ENCODE assay signal across 10 mouse cellular contexts in the genomic region with DNA sequence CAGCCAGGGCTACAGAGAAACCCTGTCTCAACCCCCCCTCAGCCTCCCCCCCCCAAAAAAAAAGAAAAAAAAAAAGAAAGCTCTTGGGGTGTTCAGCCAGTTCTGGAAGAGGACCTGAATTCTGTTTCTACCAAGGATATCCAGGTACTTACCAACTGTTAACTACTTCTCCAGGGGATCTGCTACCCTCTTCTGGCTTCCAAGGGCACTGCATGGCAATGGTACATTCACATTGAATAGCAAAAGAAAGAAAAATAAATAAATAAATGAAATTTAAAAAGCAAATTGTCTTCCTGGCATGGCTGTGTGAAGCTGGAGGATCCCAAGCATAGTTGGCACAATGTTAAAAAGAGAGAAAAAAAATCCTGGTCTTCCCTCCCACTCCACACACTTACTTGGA. TPM values are rescaled to one million over a fixed set of nuclear protein-coding genes. Genes with fewer than 3 reads are reported as not detected.
A peak's percentile ranks its signal among the peaks of the same experiment; 100 is the strongest.
DNase-seq lines count a peak whose midpoint lies in the region; ATAC-seq and TF ChIP-seq lines count a peak whose summit lies in the region.
"Had no signal": no experiment of that assay in that cellular context is flagged by ENCODE, and none has a peak within 500 bp of the region (broad histone marks: within the 10 kb centered on the region; RNA-seq: fewer than 3 reads in every experiment).

No protein-coding gene starts in this region.

- H3K4me1 ChIP-seq in forebrain, postnatal 0 days (ENCODE audit: insufficient read depth) = no peaks in the 10 kb centered on the region
- peaks cover 18% of the 10 kb centered on the region for H3K4me1 ChIP-seq in forebrain, embryonic 10.5 days

- peak; percentile 75 for TF ChIP-seq CTCF in forebrain, postnatal 0 days (IDR thresholded peaks at IDR 0.05; ENCODE audit: low read depth)

- H3K27me3 ChIP-seq in forebrain, postnatal 0 days (ENCODE audit: insufficient read depth, low read length) = no peaks in the 10 kb centered on the region
- H3K27me3 ChIP-seq in forebrain, embryonic 10.5 days (ENCODE audit: poor library complexity, severe bottlenecking) = peaks cover 3% of the 10 kb centered on the region; the same call in 1 of the 2 replicates

- peak; percentile 79 for DNase-seq in forebrain, postnatal 0 days
- DNase-seq in forebrain, embryonic 10.5 days (ENCODE audit: extremely low spot score, low spot score) = no peak
- peak; percentile 29 to 39 for DNase-seq in urinary bladder, adult 18-20 months (ENCODE audit: low spot score in 2 of 2)
- DNase-seq in urinary bladder, postnatal 4 days (ENCODE audit: low spot score in 2 of 2) = no peak
- peak; percentile 76 for DNase-seq in embryo, embryonic 10.5 days (ENCODE audit: low spot score)
- DNase-seq in kidney, postnatal 4 days = peak; percentile 84 to 85
- DNase-seq in lung, postnatal 14 days = peak; percentile 76

- H3K36me3 ChIP-seq in forebrain, postnatal 0 days (ENCODE audit: insufficient read depth) = no peaks in the 10 kb centered on the region
- no peaks in the 10 kb centered on the region for H3K36me3 ChIP-seq in forebrain, embryonic 10.5 days (replicated peaks)
- H3K36me3 ChIP-seq: G1E; midbrain, embryonic 12.5 days had no signal

- no peak overlapping the region for H3K9ac ChIP-seq in forebrain, postnatal 0 days
- H3K9ac ChIP-seq: midbrain, embryonic 12.5 days had no signal

- H3K4me3 ChIP-seq in forebrain, postnatal 0 days (ENCODE audit: low read depth, low read length) = no peak overlapping the region
- H3K4me3 ChIP-seq in forebrain, embryonic 10.5 days = no peak overlapping the region
- H3K4me3 ChIP-seq: midbrain, embryonic 12.5 days had no signal

- peak; percentile 28; the same call in 1 of the 2 replicates for ATAC-seq in forebrain, postnatal 0 days
- no peak for ATAC-seq in erythroblast, adult 5-6 weeks (replicated peaks; ENCODE audit: low FRiP score, poor library complexity, severe bottlenecking)

- no peak overlapping the region for H3K27ac ChIP-seq in forebrain, postnatal 0 days (ENCODE audit: low read depth, low read length)
- no peak overlapping the region for H3K27ac ChIP-seq in forebrain, embryonic 10.5 days
- H3K27ac ChIP-seq: midbrain, embryonic 12.5 days had no signal

- no peaks in the 10 kb centered on the region for H3K9me3 ChIP-seq in forebrain, postnatal 0 days (ENCODE audit: low read length)
- H3K9me3 ChIP-seq in forebrain, embryonic 10.5 days = no peaks in the 10 kb centered on the region
- H3K9me3 ChIP-seq: G1E; midbrain, embryonic 12.5 days had no signal

- no peak overlapping the region for H3K4me2 ChIP-seq in forebrain, postnatal 0 days (ENCODE audit: low read depth)
- H3K4me2 ChIP-seq: midbrain, embryonic 12.5 days had no signal

RNA-seq across cellular contexts. Expression of a gene that starts 4.3 kb away (rescaled TPM):
- total RNA-seq in forebrain, postnatal 0 days (2014; rRNA removed) = 17.2 and 18.7 TPM in 2 replicates
- polyA plus RNA-seq in forebrain, postnatal 0 days (2015; fragmentation: Nextera tagmentation; extraction: Ambion mirVana) = 4.9 and 8.6 TPM in 2 replicates
- 28.8 and 28.9 TPM in 2 replicates for polyA plus RNA-seq in forebrain, embryonic 10.5 days (2016; fragmentation: Nextera tagmentation; extraction: Ambion mirVana)
- 2.7 and 4.0 TPM in 2 replicates for total RNA-seq in erythroblast, adult 5-6 weeks (2015; ENCODE audit: low replicate concordance)
- total RNA-seq in erythroblast, adult 5-6 weeks (2017; ENCODE audit: low replicate concordance) = 8.5 and 11.7 TPM in 2 replicates

RNA-seq across cellular contexts. Expression of a gene that starts 6.8 kb away (rescaled TPM):
- 3.9 TPM in 2 replicates for total RNA-seq in forebrain, postnatal 0 days (2014; rRNA removed)
- 3.7 and 3.8 TPM in 2 replicates for polyA plus RNA-seq in forebrain, postnatal 0 days (2015; fragmentation: Nextera tagmentation; extraction: Ambion mirVana)
- polyA plus RNA-seq in forebrain, embryonic 10.5 days (2016; fragmentation: Nextera tagmentation; extraction: Ambion mirVana) = 0.27 and 0.88 TPM in 2 replicates
- total RNA-seq in erythroblast, adult 5-6 weeks (2015; ENCODE audit: low replicate concordance) = not detected in 2 replicates
- not detected in 2 replicates for total RNA-seq in erythroblast, adult 5-6 weeks (2017; ENCODE audit: low replicate concordance)
- polyA plus RNA-seq: G1E had no signal

RNA-seq across cellular contexts. Expression of a gene that starts 11.5 kb away (rescaled TPM):
- not detected in 2 replicates for total RNA-seq in forebrain, postnatal 0 days (2014; rRNA removed)
- not detected in 2 replicates for polyA plus RNA-seq in forebrain, postnatal 0 days (2015; fragmentation: Nextera tagmentation; extraction: Ambion mirVana)
- not detected in 2 replicates for polyA plus RNA-seq in forebrain, embryonic 10.5 days (2016; fragmentation: Nextera tagmentation; extraction: Ambion mirVana)
- total RNA-seq in erythroblast, adult 5-6 weeks (2015; ENCODE audit: low replicate concordance) = not detected in 2 replicates
- total RNA-seq in erythroblast, adult 5-6 weeks (2017; ENCODE audit: low replicate concordance) = not detected in 2 replicates
- polyA plus RNA-seq: midbrain, embryonic 12.5 days had no signal

RNA-seq across cellular contexts. Expression of a gene that starts 21.9 kb away (rescaled TPM):
- 43.5 and 67.7 TPM in 2 replicates for total RNA-seq in forebrain, postnatal 0 days (2014; rRNA removed)
- polyA plus RNA-seq in forebrain, postnatal 0 days (2015; fragmentation: Nextera tagmentation; extraction: Ambion mirVana) = 55.9 and 63.0 TPM in 2 replicates
- polyA plus RNA-seq in forebrain, embryonic 10.5 days (2016; fragmentation: Nextera tagmentation; extraction: Ambion mirVana) = 78.4 and 82.2 TPM in 2 replicates
- total RNA-seq in erythroblast, adult 5-6 weeks (2015; ENCODE audit: low replicate concordance) = 6.7 and 7.9 TPM in 2 replicates
- 4.3 and 8.2 TPM in 2 replicates for total RNA-seq in erythroblast, adult 5-6 weeks (2017; ENCODE audit: low replicate concordance)

RNA-seq across cellular contexts. Expression of a gene that starts 55.8 kb away (rescaled TPM):
- 1.0 and 1.1 TPM in 2 replicates for total RNA-seq in forebrain, postnatal 0 days (2014; rRNA removed)
- 0.57 and 1.1 TPM in 2 replicates for polyA plus RNA-seq in forebrain, postnatal 0 days (2015; fragmentation: Nextera tagmentation; extraction: Ambion mirVana)
- 1.4 and 2.1 TPM in 2 replicates for polyA plus RNA-seq in forebrain, embryonic 10.5 days (2016; fragmentation: Nextera tagmentation; extraction: Ambion mirVana)
- total RNA-seq in erythroblast, adult 5-6 weeks (2015; ENCODE audit: low replicate concordance) = not detected in 2 replicates
- total RNA-seq in erythroblast, adult 5-6 weeks (2017; ENCODE audit: low replicate concordance) = 1.4 TPM in 1 of 2 replicates, not detected in the other

Comparison
In these comparisons a context has a peak if more than half of its experiments do, and no peak if none do; other contexts are left out.
1. DNase-seq: peak in forebrain, postnatal 0 days (single experiment), urinary bladder, adult 18-20 months (2 of 2), embryo, embryonic 10.5 days (single experiment), kidney, postnatal 4 days (2 of 2) and lung, postnatal 14 days (single experiment); none in forebrain, embryonic 10.5 days (single experiment) and urinary bladder, postnatal 4 days (0 of 2).